Mouse (Mus musculus): ENCODE data around the gene Tbc1d22b.

DNA sequence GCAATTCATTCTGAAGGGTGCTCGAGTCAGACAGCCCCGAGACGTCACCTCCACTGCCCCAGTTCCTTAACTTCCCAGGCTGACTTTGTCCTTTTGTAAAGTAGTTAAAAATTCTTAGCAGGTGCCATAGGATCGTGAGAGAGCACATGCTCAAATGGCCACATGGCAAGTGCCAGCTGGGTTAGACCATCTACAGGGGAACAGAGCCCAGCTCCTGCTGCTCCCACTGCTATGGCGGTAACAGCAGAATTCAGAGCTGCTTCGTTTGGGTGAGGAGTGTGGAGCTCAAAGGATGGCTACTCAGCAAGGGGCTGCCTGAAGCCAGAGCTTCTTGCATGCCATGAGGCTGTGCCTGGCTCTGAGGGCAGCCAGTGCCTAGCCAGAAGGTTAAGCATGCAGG is 20.2 kb downstream of the Tbc1d22b start:
- no peak for TF ChIP-seq CTCF (IDR thresholded peaks at IDR 0.05; ENCODE audit: low read depth)
- no peak for TF ChIP-seq EP300 (optimal IDR thresholded peaks at IDR 0.05)

Data from stomach, postnatal 0 days (tissue).